Mouse (Mus musculus) ES-E14 (cell line): Measurements from ENCODE around the gene Lcn12. TPM values are rescaled to one million over a fixed set of nuclear protein-coding genes. Genes with fewer than 3 reads are reported as not detected.

ENCODE experiments used
- DNase-seq: peaks from one replicate; pipeline ENCODE4 v3.0.0-alpha.2; 2013; ENCODE audit warnings: low read depth, low spot score
- H3K27ac ChIP-seq: 2 replicates; pipeline ENCODE4 v1.5.1; 2012; ENCODE audit warnings: low read depth, mild to moderate bottlenecking, low read length, moderate library complexity, mixed read lengths; ENCODE audit not compliant: poor library complexity, insufficient read depth, severe bottlenecking
- H3K36me3 ChIP-seq: 2 replicates; pipeline ENCODE4 v1.6.1; 2012; ENCODE audit warnings: mild to moderate bottlenecking, low read length, moderate library complexity, mixed read lengths; ENCODE audit not compliant: control insufficient read depth, poor library complexity, insufficient read depth, severe bottlenecking
- H3K4me1 ChIP-seq, 2 experiments: fragments of 150-350 bp in 1 of 2; sonication (generic) in 1 of 2; 2 replicates each; pipeline ENCODE4 v1.6.1; 2012; ENCODE audit warnings: low read length in 2 of 2, mild to moderate bottlenecking in 1 of 2, mixed read lengths in 1 of 2; ENCODE audit not compliant: control insufficient read depth in 2 of 2, insufficient read depth in 2 of 2, poor library complexity in 1 of 2
- H3K4me3 ChIP-seq, 2 experiments: fragments of 150-350 bp in 1 of 2; sonication (generic) in 1 of 2; 2 replicates each; pipeline ENCODE4 v1.5.1; 2012; ENCODE audit warnings: low read length in 2 of 2, low read depth in 1 of 2, mild to moderate bottlenecking in 1 of 2, mixed read lengths in 1 of 2; ENCODE audit not compliant: insufficient read depth in 1 of 2, poor library complexity in 1 of 2, severe bottlenecking in 1 of 2
- H3K9ac ChIP-seq: 2 replicates; pipeline ENCODE4 v1.6.1; 2012; ENCODE audit warnings: low read depth, mild to moderate bottlenecking, low read length, mixed read lengths; ENCODE audit not compliant: poor library complexity, insufficient read depth, severe bottlenecking
- H3K9me3 ChIP-seq: fragments of 150-350 bp; sonication (generic); 2 replicates; pipeline ENCODE4 v1.6.1; 2012; ENCODE audit warnings: low read depth, mild to moderate bottlenecking, low read length; ENCODE audit not compliant: control insufficient read depth, insufficient read depth
- CHD2 ChIP-seq: IDR thresholded peaks from 2 replicates; pipeline ENCODE4 v1.6.1; 2014; ENCODE audit warnings: mild to moderate bottlenecking, low read depth, low read length, inconsistent platforms
- HCFC1 ChIP-seq: IDR thresholded peaks from 2 replicates; pipeline ENCODE4 v1.6.1; 2012; ENCODE audit warnings: low read length, inconsistent platforms, borderline replicate concordance; ENCODE audit not compliant: insufficient read depth
- MAFK ChIP-seq: IDR thresholded peaks from 2 replicates; pipeline ENCODE4 v1.6.1; 2014; ENCODE audit warnings: mild to moderate bottlenecking, low read depth, low read length, inconsistent platforms; ENCODE audit not compliant: insufficient read depth
- ZC3H11A ChIP-seq: IDR thresholded peaks from 2 replicates; pipeline ENCODE4 v1.6.1; 2012; ENCODE audit warnings: low read depth, mild to moderate bottlenecking, inconsistent platforms, low read length, borderline replicate concordance
- ZNF384 ChIP-seq: IDR thresholded peaks from 2 replicates; pipeline ENCODE4 v1.6.1; 2012; ENCODE audit warnings: low read depth, low read length, inconsistent platforms
- in situ Hi-C, 2 experiments: fragments of 600-800 bp; cut with MboI; formaldehyde crosslinking; loops; one replicate each; pipeline ENCODE4 v1.15.1; 2025; ENCODE audit warnings: low sequenced_read_pairs in 2 of 2, inconsistent platforms in 1 of 2; ENCODE audit not compliant: unreplicated experiment in 2 of 2
- total RNA-seq: library from RNA; depleted of rRNA; stranded (reverse); fragments of 300-350 nt; gene quantifications from 2 replicates; pipeline ENCODE4 v1.2.3, GENCODE M21; 2012

Lcn12 gene
- total RNA-seq, 1 experiment = not detected

DNA sequence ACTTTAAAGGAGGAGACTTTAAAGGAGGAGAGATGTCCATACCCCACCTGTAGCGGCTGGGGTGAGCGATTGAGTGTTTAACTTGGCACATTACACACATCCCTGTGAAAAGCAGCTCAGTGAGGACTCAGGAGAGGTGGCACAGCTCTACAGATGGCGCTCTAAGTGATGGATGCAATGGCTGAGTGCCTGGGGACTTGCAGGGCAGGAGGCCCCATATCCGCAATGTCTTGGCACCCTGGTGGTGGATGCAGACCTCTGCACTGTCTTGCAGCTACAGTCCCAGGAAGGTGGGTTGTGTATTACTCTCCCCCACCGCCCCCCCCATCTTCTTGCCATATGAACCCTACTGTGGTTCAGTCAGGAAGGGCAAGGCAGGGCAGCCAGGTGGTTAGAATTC lies 13.3 kb upstream of the Lcn12 start:
- no peak for TF ChIP-seq HCFC1
- no peak for TF ChIP-seq MAFK
- no peak for TF ChIP-seq ZC3H11A
- TF ChIP-seq ZNF384 = no peak
- no peak for TF ChIP-seq CHD2
- Histone ChIP-seq H3K36me3 (peaks cover 11% of the 10 kb centered on the region; the same call in 1 of the 2 replicates), H3K4me1 (peaks cover 0 to 5% of the 10 kb centered on the region in 2 experiments; a peak in 1 of 4 replicates), H3K9me3 (no peaks in the 10 kb centered on the region), H3K9ac (no peak overlapping the region), H3K4me3 (no peak overlapping the region), H3K27ac (no peak overlapping the region)
- in situ Hi-C loops = no loop called here
- DNase-seq = no peak

DNA sequence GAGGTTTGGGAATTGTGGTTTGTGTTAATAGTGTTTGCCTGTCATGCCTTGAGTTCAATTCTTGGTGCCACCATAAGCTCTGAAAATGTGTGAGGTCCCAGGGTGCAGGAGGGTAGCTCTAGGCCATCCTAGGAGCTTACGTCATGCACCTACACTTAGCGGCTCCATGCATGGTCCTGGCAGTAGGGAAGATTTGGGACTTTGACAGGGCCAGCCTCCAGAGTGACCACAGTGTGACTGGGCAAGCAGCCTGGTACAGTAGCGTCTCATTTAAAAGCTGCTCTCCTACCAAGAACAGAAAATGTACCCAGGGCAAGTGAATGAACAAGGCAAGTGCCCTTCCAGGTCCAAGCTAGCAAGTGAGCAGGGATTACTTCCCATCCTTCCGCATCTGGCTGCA lies 12.1 kb upstream of the Lcn12 start:
- in situ Hi-C loops = no loop called here
- TF ChIP-seq ZNF384 = no peak
- TF ChIP-seq CHD2 = no peak
- no peak for TF ChIP-seq HCFC1
- no peak for TF ChIP-seq MAFK
- no peak for TF ChIP-seq ZC3H11A
- Histone ChIP-seq H3K4me3 (no peak overlapping the region), H3K4me1 (peaks cover 0 to 6% of the 10 kb centered on the region in 2 experiments; a peak in 1 of 4 replicates), H3K27ac (no peak overlapping the region), H3K36me3 (peaks cover 11% of the 10 kb centered on the region; the same call in 1 of the 2 replicates), H3K9ac (no peak overlapping the region), H3K9me3 (no peaks in the 10 kb centered on the region)
- no peak for DNase-seq

DNA sequence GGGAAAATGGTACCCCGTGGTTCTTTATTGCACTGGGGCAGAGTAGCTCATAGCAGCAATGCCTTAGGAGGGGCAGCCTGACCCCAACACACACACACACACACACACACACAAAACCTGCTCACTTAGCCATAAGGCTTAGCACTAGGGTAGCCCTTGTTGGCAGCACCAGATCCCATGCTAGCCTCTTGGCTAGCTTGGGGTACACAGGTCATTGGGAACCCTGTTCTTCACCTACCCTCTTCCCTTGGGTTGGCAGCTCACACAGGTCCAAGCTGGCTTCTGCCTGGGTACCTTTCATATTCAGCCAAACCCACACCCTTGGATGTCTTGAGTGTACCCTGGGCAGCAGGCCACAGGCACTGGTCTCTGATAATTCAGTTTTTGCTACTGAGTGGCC lies 11.3 kb upstream of the Lcn12 start:
- no peak overlapping the region for H3K9ac ChIP-seq
- TF ChIP-seq CHD2 (no peak), ZNF384 (no peak), MAFK (no peak), ZC3H11A (no peak), HCFC1 (no peak)
- H3K4me1 ChIP-seq = peaks cover 0 to 8% of the 10 kb centered on the region in 2 experiments; a peak in 1 of 4 replicates
- in situ Hi-C loops = no loop called here
- H3K9me3 ChIP-seq = no peaks in the 10 kb centered on the region
- H3K4me3 ChIP-seq = no peak overlapping the region
- DNase-seq = no peak
- H3K36me3 ChIP-seq = peaks cover 11% of the 10 kb centered on the region; the same call in 1 of the 2 replicates
- no peak overlapping the region for H3K27ac ChIP-seq

DNA sequence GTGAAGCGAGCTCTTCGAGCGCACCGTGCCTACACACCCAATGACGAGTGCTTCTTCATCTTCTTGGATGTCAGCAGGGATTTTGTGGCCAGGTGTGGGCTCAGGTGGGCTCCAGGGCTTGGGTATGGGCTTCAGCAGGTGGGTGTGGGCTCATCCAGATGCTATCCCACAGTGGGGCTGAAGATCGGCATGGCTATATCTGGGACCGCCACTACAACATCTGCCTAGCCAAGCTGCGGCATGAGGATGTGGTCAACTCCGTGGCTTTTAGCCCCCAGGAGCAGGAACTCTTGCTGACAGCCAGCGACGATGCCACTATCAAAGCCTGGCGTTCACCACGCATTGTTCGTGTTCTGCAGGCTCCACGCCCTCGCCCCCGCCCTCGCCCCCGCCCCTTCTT lies 10.8 kb upstream of the Lcn12 start:
- no peak overlapping the region for H3K4me3 ChIP-seq
- H3K9ac ChIP-seq = no peak overlapping the region
- TF ChIP-seq MAFK = no peak
- no peak for TF ChIP-seq ZC3H11A
- TF ChIP-seq HCFC1 = no peak
- TF ChIP-seq CHD2 = no peak
- no peak for TF ChIP-seq ZNF384
- peaks cover 11% of the 10 kb centered on the region; the same call in 1 of the 2 replicates for H3K36me3 ChIP-seq
- H3K27ac ChIP-seq = no peak overlapping the region
- peaks cover 0 to 9% of the 10 kb centered on the region in 2 experiments; a peak in 1 of 4 replicates for H3K4me1 ChIP-seq
- no peaks in the 10 kb centered on the region for H3K9me3 ChIP-seq
- DNase-seq = no peak
- in situ Hi-C loops = no loop called here

GRCm38 (mm10) chr2:25502726-25503125 lies 9.0 kb upstream of the Lcn12 start:
- H3K27ac ChIP-seq = no peak overlapping the region
- no peak overlapping the region for H3K4me3 ChIP-seq
- H3K9me3 ChIP-seq = no peaks in the 10 kb centered on the region
- in situ Hi-C loops = no loop called here
- peaks cover 11% of the 10 kb centered on the region; the same call in 1 of the 2 replicates for H3K36me3 ChIP-seq
- no peak for TF ChIP-seq MAFK
- TF ChIP-seq HCFC1 = no peak
- no peak for TF ChIP-seq CHD2
- TF ChIP-seq ZNF384 = no peak
- no peak for TF ChIP-seq ZC3H11A
- H3K4me1 ChIP-seq = peaks cover 0 to 12% of the 10 kb centered on the region in 2 experiments; a peak in 1 of 4 replicates
- H3K9ac ChIP-seq = no peak overlapping the region
- DNase-seq = no peak
